Mouse (Mus musculus) embryo, embryonic 11 days (tissue): ENCODE measurements around the gene Bnip3.

Experiments
- DNase-seq: peaks from one replicate; pipeline ENCODE4 v3.0.0-alpha.2; 2015

Bnip3 gene

DNA sequence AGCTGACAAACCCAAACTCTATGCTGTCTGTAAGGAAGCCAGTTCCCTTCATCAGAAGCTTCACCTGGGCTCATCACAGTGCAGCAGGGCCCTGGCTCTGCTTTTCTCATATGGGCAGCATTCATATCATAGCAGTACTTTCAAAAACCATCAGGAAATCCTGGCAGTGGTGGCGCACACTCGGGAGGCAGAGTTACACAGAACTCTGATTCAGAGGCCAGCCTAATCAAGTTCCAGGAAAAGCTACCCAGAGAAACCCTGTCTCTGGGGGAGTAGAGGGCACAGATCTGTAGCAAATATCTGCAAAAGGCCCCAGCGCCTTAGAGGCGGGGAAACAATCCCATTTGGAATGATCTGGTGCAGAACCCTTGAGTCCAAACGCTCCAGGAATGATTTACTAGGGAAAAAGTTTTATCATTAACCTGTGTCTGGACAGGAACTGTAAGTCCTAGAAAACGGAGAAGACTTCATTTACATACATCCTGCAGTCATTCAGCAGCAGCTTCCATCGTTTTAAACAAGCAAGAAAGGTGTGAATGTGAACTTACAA is 5.4 kb downstream of the Bnip3 start:
- no peak for DNase-seq

DNA sequence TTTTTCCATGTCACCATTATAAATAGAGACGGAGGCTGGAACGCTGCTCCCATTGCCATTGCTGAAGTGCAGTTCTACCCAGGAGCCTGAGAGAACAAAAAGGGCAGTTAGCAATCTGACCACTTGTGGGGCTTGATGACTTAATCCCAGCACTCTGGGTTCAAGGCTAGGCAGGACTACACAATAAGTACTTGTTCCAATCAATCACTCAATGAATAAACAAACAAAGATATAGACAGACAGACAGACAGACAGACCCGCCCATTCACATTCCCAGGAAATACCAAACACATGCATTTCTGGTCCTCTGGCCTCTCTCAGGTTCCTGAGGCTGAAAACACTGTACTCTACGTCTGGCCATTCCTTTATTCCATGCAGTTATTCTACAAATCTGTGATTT is 10.6 kb downstream of the Bnip3 start:
- DNase-seq = no peak

DNA sequence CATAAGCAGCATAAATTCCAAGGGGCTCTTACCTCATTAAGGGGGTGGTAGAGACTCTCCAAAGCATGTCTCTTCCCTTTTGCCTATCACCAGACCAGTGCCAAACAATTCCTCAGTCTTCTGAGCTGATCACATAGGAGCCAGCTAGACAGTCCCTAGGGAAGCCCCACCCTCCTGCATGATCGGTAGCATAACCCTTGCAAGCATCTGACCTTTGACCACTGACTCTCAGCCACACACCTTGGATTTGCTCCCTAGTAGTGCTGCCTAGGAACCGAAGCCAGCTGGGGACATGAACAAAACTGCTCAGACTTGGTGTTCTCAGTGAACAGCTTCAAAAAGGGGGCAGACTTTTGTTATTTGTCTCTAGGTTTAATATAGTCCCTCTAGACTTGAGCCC is 11.2 kb downstream of the Bnip3 start:
- no peak for DNase-seq

DNA sequence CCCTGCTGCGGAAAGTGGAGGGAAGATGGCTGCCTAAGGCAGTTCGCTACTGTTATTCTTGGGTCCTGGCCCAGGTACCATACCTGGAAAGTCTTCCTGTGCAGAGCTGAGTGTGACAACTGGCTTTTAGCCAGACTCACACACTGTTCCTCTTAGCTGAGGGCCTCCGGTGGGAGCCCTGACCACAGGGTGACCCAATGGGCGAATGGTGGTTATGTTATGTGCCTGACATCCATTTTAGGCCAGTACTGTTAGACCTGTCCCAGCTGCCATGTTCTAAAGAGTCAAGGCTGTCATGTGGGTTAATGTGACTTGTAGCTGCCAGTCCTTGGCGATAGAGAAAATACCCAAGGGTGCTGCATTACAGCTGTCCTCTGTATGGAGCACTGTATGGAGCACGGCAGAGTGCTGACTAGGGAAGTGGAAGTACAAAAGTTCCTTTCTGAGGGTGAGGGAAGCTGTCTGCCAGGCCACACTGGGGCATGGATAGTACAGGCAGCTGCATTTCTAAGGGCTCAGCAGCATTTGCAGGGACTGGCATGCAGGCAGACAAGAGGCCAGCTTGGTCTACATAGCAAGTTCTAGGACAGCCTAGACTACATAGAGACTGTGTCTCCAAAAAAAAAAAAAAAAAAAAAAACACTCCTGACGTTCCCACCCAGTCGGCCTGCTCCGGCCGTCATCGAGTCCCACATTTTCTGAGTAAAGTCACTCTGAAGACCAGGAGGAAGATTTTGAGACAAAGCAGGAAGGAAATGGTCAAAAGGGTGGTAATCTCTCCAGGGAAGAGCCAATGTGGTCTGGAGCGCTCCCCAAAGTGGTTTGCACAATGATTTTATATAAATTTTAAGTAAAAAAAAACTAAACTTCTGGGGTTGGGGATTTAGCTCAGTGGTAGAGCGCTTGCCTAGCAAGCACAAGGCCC is 23.7 kb downstream of the Bnip3 start:
- DNase-seq = no peak

DNA sequence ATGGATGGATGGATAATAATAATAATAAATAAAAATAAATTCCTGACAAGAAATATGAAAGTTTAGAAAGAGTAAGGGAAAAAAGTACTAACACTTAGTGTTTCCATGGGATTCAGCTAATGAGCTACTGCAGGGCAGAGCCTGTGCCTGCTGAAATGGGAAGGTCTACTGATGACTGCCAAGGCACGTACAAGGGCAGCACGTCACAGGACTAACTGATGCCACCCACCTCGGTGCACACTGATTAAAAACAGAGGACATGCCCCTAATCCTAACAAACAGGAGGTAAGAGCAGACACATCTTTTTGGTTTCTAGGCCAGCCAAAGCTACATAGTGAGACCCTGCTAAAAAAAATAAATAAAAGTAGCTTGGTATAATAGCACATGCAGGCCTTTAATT is 25.6 kb downstream of the Bnip3 start:
- no peak for DNase-seq

DNA sequence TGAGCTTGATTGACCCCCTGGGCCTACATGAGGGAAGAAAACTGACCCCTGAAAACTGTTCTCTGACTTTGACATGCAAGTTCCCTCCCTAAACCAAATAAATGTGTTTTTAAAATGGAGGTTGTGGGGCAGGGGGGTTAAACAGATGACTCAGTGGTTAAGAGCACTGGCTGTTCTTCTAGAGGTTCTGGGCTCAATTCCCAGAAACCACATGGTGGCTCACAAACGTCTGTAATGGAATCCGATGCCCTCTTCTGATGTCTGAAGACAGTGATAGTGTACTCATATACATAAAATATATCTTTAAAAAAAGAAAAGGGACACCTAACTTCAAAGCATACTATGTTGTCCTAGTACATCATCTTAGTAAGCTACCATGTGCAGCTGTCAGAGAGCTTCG is 34.3 kb downstream of the Bnip3 start:
- DNase-seq = no peak

DNA sequence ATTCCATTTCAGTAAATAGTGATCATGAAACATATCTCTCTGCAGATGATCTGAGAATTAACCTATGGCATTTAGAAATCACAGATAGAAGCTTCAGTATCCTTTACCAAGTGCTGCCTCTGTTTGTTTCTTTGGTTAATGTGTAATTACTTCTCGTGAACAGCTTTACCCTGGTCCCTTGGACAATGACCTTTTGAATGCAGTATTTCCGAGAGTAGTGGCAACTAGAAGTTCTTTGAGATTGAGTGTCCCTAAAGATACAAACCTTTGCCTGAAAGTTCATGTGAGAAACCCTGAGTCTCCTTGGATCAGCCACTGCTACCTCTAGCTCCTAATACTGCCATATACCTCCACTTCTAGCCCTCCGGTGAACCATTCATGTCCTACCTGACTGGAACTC is 36.4 kb downstream of the Bnip3 start:
- DNase-seq = no peak

DNA sequence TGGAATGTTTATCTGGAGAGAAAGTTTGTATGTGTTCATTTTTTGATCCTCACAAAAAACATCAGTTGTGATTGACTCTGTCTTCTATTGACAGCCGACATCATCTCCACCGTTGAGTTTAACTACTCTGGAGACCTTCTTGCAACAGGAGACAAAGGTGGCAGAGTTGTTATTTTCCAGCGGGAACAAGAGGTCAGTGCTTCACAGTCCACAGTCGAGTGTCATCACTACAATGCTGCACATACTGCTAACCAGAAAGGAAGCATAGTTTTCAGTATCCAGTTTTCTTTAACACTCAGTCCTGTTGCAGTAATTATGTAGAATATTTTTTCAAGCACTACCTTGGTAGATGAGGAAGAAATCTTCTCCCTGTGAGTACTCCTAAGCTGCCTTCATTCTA is 41.0 kb downstream of the Bnip3 start:
- no peak for DNase-seq

- DNase-seq = peak; percentile 14
These were observed 42.0 kb downstream of the Bnip3 start for GRCm38 (mm10) chr7:138867286-138867685.

DNA sequence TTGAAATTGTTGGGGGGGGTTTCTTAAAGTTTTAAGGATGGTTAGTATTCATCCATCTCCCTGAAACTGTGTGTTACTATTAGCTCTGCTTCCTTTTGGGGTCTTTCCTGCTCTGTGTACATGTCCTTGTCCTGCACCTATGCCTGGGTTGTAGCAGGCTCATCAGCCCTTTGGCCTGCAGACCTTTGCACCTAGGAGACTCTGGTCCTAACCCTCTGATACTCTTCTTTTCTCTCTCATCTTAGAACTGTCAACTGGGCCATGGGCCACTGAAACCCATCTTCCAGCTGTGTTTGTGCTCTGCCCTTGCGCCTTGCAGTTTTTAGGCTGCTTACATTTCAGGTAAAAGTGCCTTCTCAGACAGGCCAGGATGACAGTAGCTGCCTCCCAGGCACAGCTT is 44.5 kb downstream of the Bnip3 start:
- no peak for DNase-seq

DNA sequence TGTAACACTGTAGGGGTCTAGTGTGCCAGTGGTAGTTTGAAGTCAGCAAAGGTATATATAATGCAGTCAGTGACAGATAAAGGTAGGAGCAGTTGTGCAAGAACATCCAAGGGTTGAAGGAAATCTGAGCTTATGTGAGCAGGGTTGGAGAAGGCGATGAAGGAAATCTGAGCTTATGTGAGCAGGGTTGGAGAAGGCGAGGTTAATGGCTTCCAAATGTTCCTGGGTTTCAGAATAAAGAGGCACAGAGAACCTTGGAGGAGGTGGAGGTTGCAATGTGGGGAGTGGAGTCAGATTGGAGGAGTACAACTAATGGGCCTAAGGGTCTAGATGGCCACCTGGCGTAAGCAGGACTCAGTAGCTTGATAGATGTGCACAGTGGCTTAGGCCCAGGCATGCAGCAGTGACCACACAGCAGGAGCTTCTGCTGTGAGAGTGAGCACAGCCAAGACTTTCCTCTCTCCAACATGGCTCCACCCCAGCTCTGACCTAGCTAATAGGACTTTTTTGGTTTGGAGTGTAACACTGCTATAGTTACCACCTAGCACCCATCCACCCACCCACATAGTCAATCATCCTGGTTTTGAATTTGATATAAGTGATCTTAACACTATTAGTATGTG is 45.3 kb downstream of the Bnip3 start:
- DNase-seq = peak; percentile 50

- no peak for DNase-seq
These were observed 52.6 kb downstream of the Bnip3 start for GRCm38 (mm10) chr7:138856670-138857069.

- DNase-seq = no peak
These were observed 55.1 kb downstream of the Bnip3 start for GRCm38 (mm10) chr7:138854201-138854600.

GRCm38 (mm10) chr7:138853417-138854031 is 55.8 kb downstream of the Bnip3 start:
- no peak for DNase-seq

- DNase-seq = no peak
These were observed 59.2 kb downstream of the Bnip3 start for GRCm38 (mm10) chr7:138850083-138850482.

DNA sequence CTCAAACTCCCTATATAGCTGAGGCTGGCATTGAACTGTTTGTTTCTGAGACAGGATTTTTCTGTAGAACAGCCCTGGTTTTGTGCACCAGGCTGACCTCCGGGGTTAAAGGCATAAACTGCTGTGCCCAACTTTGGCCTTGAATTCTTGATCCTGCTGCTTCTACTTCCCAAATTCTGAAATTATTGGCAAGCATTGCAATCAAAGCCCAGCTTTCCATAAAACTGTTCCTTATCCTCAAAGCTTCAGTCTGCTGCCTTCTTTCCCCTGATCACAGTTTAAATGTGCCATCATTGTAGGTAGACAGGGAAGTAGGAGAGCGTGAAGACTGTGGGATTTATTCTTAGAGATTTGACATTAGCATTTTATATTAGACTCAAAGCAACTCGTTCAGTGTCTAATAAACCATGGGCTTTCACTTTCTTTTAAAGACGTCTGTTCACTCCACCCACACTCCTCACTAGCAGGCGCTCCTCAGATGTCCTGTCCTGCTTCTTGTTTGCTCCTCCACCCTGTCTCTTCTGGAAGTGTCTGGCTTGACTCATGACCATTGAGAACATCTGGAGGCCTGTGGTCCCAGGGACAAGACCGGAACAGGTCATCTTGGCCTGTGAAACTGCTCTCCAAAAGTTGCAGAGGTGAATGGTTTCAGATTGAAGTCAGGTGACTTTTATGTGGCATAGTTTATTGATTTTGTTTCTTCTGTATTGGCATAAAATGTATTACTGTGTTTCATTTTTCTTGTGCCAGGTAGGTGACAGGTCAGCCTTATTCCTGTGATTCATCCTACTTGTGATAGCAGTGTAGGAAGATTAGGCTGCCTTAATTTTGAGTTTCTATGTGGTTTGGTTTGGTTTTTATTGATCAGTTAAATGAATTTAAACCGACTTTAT is 61.0 kb downstream of the Bnip3 start:
- no peak for DNase-seq

GRCm38 (mm10) chr7:138847316-138848027 is 61.8 kb downstream of the Bnip3 start:
- no peak for DNase-seq

GRCm38 (mm10) chr7:138846502-138846991 is 62.8 kb downstream of the Bnip3 start:
- peak; percentile 65 for DNase-seq

DNA sequence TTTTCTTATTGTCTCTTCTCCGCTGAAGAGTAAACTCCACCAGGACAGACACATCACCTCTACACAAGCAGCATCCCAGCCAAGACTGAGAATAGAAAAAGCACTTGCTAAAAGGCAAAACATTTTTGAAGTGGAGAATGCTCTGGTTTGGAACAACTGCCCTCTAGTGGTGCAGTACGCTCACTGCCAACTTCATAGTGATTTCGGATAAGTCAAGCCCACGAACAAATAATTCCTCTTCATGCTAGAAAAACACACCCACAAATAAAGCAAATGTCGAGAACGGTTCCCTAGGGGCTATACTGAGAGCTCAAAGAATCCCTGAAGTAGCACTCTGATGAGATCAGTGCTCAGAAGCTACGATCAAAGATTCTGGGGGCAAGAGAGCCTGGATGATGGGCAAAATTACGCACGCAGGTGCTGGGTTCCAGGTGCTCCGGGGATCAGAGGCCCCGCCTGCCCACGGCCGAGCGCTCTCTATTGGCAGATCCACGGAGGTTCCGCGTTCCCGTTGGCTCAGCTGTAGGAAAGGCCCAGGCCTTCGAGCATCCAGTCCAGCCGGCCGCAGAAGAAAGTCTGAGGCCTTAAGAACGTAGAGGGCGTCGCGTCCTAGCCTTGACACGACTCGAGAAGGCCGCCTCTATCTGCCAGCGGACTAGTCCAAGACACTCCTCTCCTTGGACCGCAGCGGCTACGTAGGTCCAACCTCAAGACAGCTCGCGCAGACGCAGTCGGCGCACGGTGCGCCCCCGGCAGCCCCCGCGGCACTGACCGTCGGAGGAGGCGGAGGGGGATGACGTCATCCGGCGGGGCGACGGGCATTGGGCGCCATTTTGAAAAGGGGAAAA is 63.6 kb downstream of the Bnip3 start, which contains the start of the genes Ppp2r2d and Mapk1ip1:
Gene Ppp2r2d, plus strand, starts transcription at position 536 of the 848 bp plus-strand sequence.
Gene Mapk1ip1, minus strand, starts transcription at position 730 of the 848 bp plus-strand sequence.
- peak; percentile 98 for DNase-seq

DNA sequence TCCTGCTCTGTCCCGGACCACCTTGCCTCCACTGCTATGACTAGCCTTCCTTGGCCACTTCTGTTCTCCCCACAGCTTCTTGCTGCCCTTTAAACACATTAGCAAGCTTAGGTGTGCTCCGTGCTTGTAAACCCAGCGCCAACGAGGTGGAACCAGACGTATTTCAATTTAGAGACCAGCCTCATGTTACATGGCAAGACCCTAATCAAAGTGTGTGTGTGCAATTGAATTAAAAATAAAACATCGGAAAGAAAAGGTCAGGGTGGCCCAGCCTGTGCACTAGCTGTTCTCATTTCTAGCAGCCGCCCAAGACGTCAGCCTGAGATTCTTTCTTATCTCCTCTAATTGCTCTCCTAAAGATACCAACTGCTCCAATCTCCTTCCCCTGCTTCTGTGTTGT is 64.2 kb downstream of the Bnip3 start:
- DNase-seq = no peak

DNA sequence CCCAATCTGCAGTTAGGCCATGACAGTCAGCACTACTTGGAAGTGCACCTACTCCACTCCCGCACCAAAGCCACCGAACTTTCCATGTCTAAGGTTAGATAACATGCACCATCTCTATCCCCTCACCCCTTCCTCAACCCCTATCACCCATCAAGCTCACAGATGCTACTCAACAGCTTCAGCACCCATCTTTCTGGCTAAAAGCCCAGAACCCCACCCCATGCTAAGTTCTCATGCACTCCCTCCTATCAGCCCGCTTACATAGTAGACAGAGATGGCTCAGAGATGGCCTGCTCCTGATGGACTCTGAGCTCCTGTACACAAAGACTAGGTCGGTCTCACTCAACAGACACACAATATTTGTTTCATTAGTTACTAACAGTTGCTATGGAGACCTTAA is 65.9 kb downstream of the Bnip3 start:
- DNase-seq = no peak
